Mouse (Mus musculus): ENCODE results near the gene Omp. TPM values are rescaled to one million over a fixed set of nuclear protein-coding genes. Genes with fewer than 3 reads are reported as not detected.

The Omp gene
- polyA plus RNA-seq, 1 experiment from 2014 or later, result 0.81 TPM

DNA sequence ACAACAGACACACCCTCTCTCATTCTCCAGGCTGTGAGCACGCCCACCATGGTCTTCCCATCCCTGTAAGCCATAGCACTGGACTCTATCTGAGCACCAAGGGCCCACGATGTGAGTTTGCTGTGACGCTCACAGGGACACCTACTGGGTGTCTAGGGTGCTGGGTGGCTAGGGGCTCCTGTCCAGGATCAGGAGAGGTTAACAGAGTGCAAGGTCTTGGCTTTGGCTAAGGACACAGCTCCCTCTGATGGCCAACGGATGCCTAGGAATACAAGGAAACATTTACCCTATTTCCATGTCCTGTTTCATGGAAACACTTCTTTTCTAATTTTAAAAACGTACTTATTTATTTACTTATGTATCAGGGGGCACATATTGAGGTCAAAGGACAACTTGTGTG lies 5.2 kb upstream of the Omp start:
- no peaks in the 10 kb centered on the region; the same call in 1 of the 2 replicates for H3K36me3 ChIP-seq
- H3K9ac ChIP-seq (replicated peaks), result no peak overlapping the region
- H3K4me1 ChIP-seq, result peaks cover 20% of the 10 kb centered on the region
- no peak for ATAC-seq (ENCODE audit: low FRiP score)
- H3K9me3 ChIP-seq (replicated peaks), result no peaks in the 10 kb centered on the region
- WGBS, result 54% methylated on average over 5 of the region's 5 CpGs
- H3K27me3 ChIP-seq (replicated peaks), result no peaks in the 10 kb centered on the region
- no peak overlapping the region for H3K4me2 ChIP-seq
- H3K27ac ChIP-seq (replicated peaks), result no peak overlapping the region
- no peak overlapping the region for H3K4me3 ChIP-seq (replicated peaks)

DNA sequence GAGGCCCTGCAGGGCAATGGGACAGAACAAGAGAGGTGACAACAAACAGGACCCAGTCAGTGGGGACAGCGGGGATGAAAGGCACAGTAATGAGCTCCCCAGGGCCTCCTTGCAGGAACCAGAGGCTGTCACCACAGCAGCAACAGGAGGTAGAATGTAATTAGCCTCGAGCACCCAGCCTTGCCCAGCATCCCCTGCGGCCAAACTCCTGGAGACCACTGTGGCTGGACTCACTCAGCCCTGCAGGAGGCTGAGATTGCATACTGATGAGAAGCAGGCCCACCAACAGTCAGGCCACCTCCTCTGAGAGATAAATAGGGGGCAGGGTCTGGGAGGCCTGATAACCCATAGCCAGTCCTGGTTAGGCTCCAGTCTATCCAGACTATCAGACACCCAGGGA lies 4.5 kb upstream of the Omp start:
- 17% methylated on average over 3 of the region's 3 CpGs for WGBS
- no peak overlapping the region for H3K27ac ChIP-seq (replicated peaks)
- H3K4me2 ChIP-seq, result no peak overlapping the region
- no peak overlapping the region for H3K4me3 ChIP-seq (replicated peaks)
- H3K27me3 ChIP-seq (replicated peaks), result no peaks in the 10 kb centered on the region
- H3K9ac ChIP-seq (replicated peaks), result no peak overlapping the region
- no peak for ATAC-seq (ENCODE audit: low FRiP score)
- no peaks in the 10 kb centered on the region for H3K9me3 ChIP-seq (replicated peaks)
- H3K4me1 ChIP-seq, result peaks cover 21% of the 10 kb centered on the region
- H3K36me3 ChIP-seq, result peaks cover 2% of the 10 kb centered on the region; the same call in 1 of the 2 replicates

DNA sequence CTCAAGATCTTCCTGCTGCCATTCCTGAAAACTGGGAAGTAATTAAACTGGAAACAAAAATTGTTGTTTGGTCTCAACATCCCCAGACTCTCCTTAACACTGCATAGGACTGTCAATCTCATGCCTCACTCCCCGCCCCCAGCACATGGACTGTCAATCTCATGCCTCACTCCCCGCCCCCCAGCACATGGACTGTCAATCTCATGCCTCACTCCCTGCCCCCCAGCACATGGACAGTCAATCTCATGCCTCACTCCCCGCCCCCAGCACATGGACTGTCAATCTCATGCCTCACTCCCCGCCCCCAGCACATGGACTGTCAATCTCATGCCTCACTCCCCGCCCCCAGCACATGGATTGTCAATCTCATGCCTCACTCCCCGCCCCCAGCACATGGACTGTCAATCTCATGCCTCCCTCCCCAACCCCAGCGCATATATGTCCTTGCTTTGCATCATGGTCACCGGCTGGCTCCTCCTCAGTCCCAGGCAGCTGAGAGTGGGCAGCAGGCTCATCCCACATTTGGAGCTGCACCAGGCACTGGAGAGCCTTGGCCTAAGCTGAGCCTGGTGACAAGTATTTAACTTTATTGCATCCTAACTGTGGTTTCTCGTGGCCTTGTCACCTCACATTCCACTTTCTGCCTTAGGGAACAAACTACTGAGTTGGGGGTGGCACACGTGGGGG lies 3.6 kb upstream of the Omp start:
- no peak overlapping the region for H3K4me2 ChIP-seq
- H3K27ac ChIP-seq (replicated peaks), result no peak overlapping the region
- H3K4me1 ChIP-seq, result peaks cover 25% of the 10 kb centered on the region
- H3K4me3 ChIP-seq (replicated peaks), result no peak overlapping the region
- WGBS, result 81% methylated on average over 10 of the region's 10 CpGs
- peaks cover 6% of the 10 kb centered on the region; the same call in 1 of the 2 replicates for H3K36me3 ChIP-seq
- no peaks in the 10 kb centered on the region for H3K9me3 ChIP-seq (replicated peaks)
- H3K27me3 ChIP-seq (replicated peaks), result no peaks in the 10 kb centered on the region
- ATAC-seq (ENCODE audit: low FRiP score), result no peak
- H3K9ac ChIP-seq (replicated peaks), result no peak overlapping the region

DNA sequence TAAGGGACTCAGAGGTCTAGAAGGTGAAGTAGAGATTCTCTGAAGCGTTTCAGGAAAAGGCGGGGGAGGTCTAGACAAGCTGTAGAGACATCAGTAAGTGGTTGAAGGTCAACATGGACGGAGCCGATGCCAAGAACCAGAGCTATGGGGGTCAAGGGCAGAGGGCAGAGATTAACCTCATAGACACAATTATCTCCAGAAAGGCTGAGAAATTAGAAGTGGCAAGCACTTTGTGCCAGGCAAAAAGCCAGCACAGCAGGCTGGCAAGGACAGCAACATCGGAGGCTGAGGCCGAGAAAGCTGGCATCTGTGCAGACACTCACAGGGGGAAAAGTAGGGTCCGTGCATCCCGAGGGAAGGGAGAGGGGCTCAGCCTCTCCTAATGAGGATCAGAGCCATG lies 2.5 kb upstream of the Omp start:
- peaks cover 21% of the 10 kb centered on the region for H3K4me1 ChIP-seq
- WGBS, result 68% methylated on average over 8 of the region's 8 CpGs
- H3K9ac ChIP-seq (replicated peaks), result no peak overlapping the region
- H3K9me3 ChIP-seq (replicated peaks), result no peaks in the 10 kb centered on the region
- no peak overlapping the region for H3K4me3 ChIP-seq (replicated peaks)
- no peak overlapping the region for H3K27ac ChIP-seq (replicated peaks)
- H3K36me3 ChIP-seq, result peaks cover 6% of the 10 kb centered on the region; the same call in 1 of the 2 replicates
- no peak for ATAC-seq (ENCODE audit: low FRiP score)
- no peaks in the 10 kb centered on the region for H3K27me3 ChIP-seq (replicated peaks)
- no peak overlapping the region for H3K4me2 ChIP-seq

DNA sequence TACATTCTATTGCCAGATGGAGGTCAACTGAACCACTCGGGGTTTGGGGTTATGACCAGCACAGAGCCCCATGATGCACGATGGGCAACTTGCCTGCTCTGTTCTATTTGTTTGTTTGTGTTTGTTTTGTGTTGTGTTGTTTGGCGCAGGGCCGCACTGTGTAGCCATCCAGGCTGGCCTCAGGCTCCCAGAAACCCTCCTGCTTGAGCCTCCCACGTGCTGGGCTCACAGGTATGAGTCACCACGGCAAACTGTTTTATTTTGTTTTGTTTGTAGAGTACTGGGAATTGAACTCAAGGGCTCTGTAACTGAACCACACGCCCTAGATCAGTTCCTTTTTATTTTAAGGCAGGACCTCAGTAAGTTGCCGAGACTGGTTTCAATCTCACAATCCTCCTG lies 1.1 kb upstream of the Omp start:
- Histone ChIP-seq H3K9me3 (replicated peaks) (no peaks in the 10 kb centered on the region), H3K9ac (replicated peaks) (no peak overlapping the region), H3K4me2 (no peak overlapping the region), H3K4me1 (peaks cover 21% of the 10 kb centered on the region), H3K27ac (replicated peaks) (no peak overlapping the region), H3K27me3 (replicated peaks) (no peaks in the 10 kb centered on the region), H3K36me3 (peaks cover 6% of the 10 kb centered on the region; the same call in 1 of the 2 replicates), H3K4me3 (replicated peaks) (no peak overlapping the region)
- WGBS, result 79% methylated on average over 8 of the region's 8 CpGs
- ATAC-seq (ENCODE audit: low FRiP score), result no peak

DNA sequence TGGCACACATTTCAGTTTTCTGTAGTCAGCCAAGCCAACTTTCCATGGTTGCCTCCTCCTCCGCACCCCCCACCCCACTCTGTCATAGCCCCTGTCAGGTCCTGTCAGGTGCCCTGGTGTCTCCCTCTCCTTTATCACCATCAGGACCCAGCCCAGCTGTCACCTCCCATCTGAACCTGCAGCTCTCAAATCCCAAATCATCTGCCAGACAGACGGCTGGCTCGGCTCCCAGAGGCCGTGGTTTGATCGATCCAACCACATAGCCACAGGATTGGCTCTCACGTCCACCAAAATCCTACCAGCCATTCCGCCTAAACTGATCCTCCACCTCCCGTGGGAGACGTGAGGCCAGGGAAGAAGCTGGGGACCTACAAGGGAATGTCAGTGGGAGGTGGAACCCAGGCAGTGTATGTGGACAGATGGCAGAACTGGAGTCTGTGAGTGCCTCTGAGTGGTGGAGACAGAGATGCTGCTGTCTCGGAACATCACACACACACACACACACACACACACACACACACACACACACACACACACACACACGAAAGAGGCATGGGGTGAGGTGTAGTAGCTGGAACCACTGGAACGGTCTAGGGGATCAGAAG lies 642 bp upstream of the Omp start:
- Histone ChIP-seq H3K9me3 (replicated peaks) (no peaks in the 10 kb centered on the region), H3K4me2 (no peak overlapping the region), H3K27me3 (replicated peaks) (no peaks in the 10 kb centered on the region), H3K4me3 (replicated peaks) (no peak overlapping the region), H3K9ac (replicated peaks) (no peak overlapping the region), H3K27ac (replicated peaks) (no peak overlapping the region), H3K36me3 (peaks cover 6% of the 10 kb centered on the region; the same call in 1 of the 2 replicates), H3K4me1 (peaks cover 24% of the 10 kb centered on the region)
- ATAC-seq (ENCODE audit: low FRiP score), result no peak
- WGBS, result 87% methylated on average over 12 of the region's 12 CpGs

DNA sequence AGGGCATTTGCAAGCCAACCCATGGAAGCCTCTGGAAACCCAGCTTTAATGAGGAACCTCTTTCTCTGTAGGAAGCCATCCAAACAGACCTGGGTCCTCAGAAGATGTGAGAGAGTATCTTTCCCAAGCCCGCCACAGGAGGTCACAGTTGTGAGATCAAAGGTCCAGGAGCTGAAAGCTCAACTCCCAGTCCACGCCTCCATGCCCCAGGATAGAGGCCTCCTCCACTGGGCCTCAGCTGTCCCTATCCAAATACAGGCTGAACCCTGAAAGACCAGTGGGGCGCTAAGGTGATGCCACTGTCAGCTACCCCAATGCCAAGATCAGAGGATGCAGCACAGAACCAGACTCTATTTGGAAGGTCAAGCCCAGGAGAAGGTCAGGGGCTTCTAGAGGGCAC lies 2.7 kb downstream of the Omp start:
- ATAC-seq (ENCODE audit: low FRiP score), result no peak
- Histone ChIP-seq H3K27me3 (replicated peaks) (no peaks in the 10 kb centered on the region), H3K27ac (replicated peaks) (peak overlapping the region; percentile 37; the same call in 1 of the 2 replicates), H3K4me1 (peaks cover 29% of the 10 kb centered on the region), H3K9me3 (replicated peaks) (no peaks in the 10 kb centered on the region), H3K9ac (replicated peaks) (no peak overlapping the region), H3K4me3 (replicated peaks) (no peak overlapping the region), H3K36me3 (peaks cover 6% of the 10 kb centered on the region; the same call in 1 of the 2 replicates), H3K4me2 (no peak overlapping the region)
- WGBS, result 75% methylated on average over 3 of the region's 3 CpGs

DNA sequence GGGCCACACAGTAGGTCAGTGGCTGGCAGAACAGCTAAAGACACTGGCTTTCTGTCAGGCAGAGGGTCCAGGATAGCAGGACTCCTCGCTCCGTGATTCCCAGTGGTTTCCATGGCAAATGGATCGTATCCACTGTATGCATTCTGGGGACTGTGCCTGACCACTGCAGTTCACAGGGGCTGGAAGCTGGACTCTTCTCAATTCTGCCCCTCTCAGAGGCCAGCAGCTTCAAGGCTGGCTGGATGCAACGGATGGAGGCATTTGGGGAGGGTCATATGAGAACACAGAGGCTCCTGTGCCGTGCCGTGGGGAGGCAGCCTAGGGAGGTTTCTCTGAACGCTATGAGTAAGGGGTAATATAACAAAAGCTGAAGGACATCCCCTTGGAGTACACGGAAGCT lies 3.1 kb downstream of the Omp start:
- 37% methylated on average over 8 of the region's 8 CpGs for WGBS
- Histone ChIP-seq H3K27ac (replicated peaks) (peak overlapping the region; percentile 37; the same call in 1 of the 2 replicates), H3K4me1 (peaks cover 33% of the 10 kb centered on the region), H3K27me3 (replicated peaks) (no peaks in the 10 kb centered on the region), H3K9ac (replicated peaks) (no peak overlapping the region), H3K9me3 (replicated peaks) (no peaks in the 10 kb centered on the region), H3K36me3 (peaks cover 6% of the 10 kb centered on the region; the same call in 1 of the 2 replicates), H3K4me3 (replicated peaks) (no peak overlapping the region), H3K4me2 (no peak overlapping the region)
- peak; percentile 58 for ATAC-seq (ENCODE audit: low FRiP score)

DNA sequence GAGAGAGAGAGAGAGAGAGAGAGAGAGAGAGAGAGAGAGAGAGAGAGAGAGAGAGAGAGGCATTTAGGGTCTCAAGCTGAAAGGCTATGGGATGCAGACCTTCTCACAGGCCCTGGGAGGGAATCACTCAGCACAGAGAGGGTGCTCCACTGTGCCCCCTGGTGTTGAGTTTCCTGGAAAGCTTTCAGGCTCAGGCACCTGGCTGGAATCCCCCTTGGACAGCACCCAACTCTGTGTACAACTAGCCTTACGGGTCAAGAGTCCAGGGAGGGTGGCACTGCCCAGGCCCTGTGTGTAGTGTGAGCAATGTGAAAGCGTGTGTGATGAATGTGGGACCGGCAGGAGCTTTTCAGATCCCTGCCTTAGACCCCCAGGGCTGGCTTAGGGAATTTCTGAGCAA lies 4.1 kb downstream of the Omp start:
- Histone ChIP-seq H3K27me3 (replicated peaks) (no peaks in the 10 kb centered on the region), H3K4me2 (no peak overlapping the region), H3K4me3 (replicated peaks) (no peak overlapping the region), H3K9ac (replicated peaks) (no peak overlapping the region), H3K27ac (replicated peaks) (peak overlapping the region; percentile 51; the same call in 1 of the 2 replicates), H3K36me3 (peaks cover 6% of the 10 kb centered on the region; the same call in 1 of the 2 replicates), H3K4me1 (peaks cover 33% of the 10 kb centered on the region), H3K9me3 (replicated peaks) (no peaks in the 10 kb centered on the region)
- 65% methylated on average over 3 of the region's 3 CpGs for WGBS
- ATAC-seq (ENCODE audit: low FRiP score), result no peak

DNA sequence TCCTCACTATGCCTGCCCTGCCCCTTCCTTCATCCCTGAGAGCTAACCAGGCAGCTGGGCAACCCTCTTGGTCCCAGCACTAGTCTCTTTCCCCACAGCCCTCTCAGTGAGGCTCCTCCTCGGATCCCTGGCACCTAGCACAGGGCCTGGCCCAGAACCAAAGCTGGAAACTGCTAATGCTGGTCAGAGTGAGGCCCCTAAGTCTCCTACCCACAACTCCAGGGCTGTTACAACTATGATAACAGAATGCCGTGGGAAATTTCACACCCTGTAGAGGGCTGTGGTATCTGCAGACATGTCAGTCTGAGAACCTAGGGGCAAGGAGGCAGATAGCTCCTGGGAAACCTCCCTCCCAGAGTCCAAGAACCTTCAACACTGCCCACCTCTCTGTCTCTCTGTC lies 4.7 kb downstream of the Omp start:
- Histone ChIP-seq H3K4me3 (replicated peaks) (no peak overlapping the region), H3K9me3 (replicated peaks) (no peaks in the 10 kb centered on the region), H3K27me3 (replicated peaks) (no peaks in the 10 kb centered on the region), H3K36me3 (peaks cover 8% of the 10 kb centered on the region; the same call in 1 of the 2 replicates), H3K4me2 (no peak overlapping the region), H3K27ac (replicated peaks) (no peak overlapping the region), H3K4me1 (peaks cover 33% of the 10 kb centered on the region), H3K9ac (replicated peaks) (no peak overlapping the region)
- 54% methylated on average over 2 of the region's 2 CpGs for WGBS
- no peak for ATAC-seq (ENCODE audit: low FRiP score)

DNA sequence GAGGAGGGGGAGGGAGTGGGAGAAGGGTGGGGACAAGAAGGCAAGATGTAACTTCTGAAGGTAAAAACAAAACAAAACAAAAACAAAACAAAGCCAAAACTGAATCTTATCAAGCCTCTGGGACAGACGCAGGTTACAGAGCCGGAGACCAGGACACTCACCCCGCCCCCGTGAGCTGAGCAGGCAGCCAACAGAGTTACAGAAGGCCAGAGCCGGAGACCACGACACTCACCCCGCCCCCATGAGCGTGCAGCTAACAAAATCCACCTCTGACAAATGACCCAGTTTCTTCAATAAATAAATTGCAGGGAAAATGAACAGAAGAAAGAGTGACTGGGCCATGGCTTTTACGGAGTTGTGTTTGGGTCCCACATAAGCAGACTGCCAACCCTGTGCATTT lies 6.1 kb downstream of the Omp start:
- Histone ChIP-seq H3K4me1 (peaks cover 28% of the 10 kb centered on the region), H3K36me3 (peaks cover 9% of the 10 kb centered on the region; the same call in 1 of the 2 replicates), H3K4me2 (no peak overlapping the region), H3K27ac (replicated peaks) (no peak overlapping the region), H3K27me3 (replicated peaks) (no peaks in the 10 kb centered on the region), H3K4me3 (replicated peaks) (no peak overlapping the region), H3K9ac (replicated peaks) (no peak overlapping the region), H3K9me3 (replicated peaks) (no peaks in the 10 kb centered on the region)
- ATAC-seq (ENCODE audit: low FRiP score), result no peak
- WGBS, result 27% methylated on average over 9 of the region's 9 CpGs

DNA sequence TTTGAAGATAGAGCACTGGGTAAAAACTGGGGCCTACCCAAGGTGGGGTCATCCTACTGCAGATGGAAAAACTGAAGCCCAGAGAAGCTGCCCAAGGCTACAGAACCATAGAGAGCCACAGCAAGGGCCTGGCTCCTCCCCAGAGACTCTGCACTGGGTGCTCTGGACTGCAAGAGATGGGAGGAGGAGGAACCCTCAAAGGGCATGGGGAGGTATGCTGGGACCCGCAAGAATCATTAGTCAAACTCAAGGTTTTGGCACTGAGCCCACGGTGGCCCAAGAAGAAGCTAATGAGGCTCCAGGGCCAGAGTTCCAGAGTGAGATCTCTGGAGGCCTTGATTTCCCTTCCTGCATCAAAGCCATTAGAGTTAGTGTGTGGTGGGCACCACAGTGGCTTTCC lies 7.3 kb downstream of the Omp start:
- H3K4me1 ChIP-seq, result peaks cover 28% of the 10 kb centered on the region
- WGBS, result 64% methylated on average over 2 of the region's 2 CpGs
- ATAC-seq (ENCODE audit: low FRiP score), result no peak
- H3K27me3 ChIP-seq (replicated peaks), result no peaks in the 10 kb centered on the region
- H3K9me3 ChIP-seq (replicated peaks), result no peaks in the 10 kb centered on the region
- H3K4me3 ChIP-seq (replicated peaks), result no peak overlapping the region
- H3K27ac ChIP-seq (replicated peaks), result no peak overlapping the region
- H3K36me3 ChIP-seq, result peaks cover 9% of the 10 kb centered on the region; the same call in 1 of the 2 replicates
- no peak overlapping the region for H3K4me2 ChIP-seq
- H3K9ac ChIP-seq (replicated peaks), result no peak overlapping the region

Measured in neural tube, embryonic 15.5 days (tissue).